Mouse (Mus musculus) effector memory CD4-positive, alpha-beta T cell, adult 5 months (primary cell): ENCODE results near the gene Rpgr. TPM values are rescaled to one million over a fixed set of nuclear protein-coding genes. Genes with fewer than 3 reads are reported as not detected.

Experiments
- polyA plus RNA-seq: library from polyadenylated mRNA; unstranded; fragments of 100-300 nt; shearing (Covaris generic); gene quantifications from one replicate; pipeline ENCODE4 v1.2.1, GENCODE M21; 2017

Rpgr gene
- polyA plus RNA-seq = 3.0 TPM

GRCm38 (mm10) chrX:10216410-10216949 lies at the start of gene Rpgr:
Gene Rpgr (minus strand): TSS chrX:10216920.

GRCm38 (mm10) chrX:10251852-10252504 lies 35.3 kb upstream of the Rpgr start, which contains the start of gene Otc:
Gene Otc (plus strand): TSS chrX:10252305.

GRCm38 (mm10) chrX:10117065-10117719 lies 99.5 kb downstream of the Rpgr start, which contains the start of gene Srpx:
Gene Srpx (minus strand): TSS chrX:10117709.

Other genes starting within 250 kb of the Rpgr start
- not detected for gene Srpx, start 99.2 kb downstream of the Rpgr start, polyA plus RNA-seq
- gene Otc, start 35.4 kb upstream of the Rpgr start, polyA plus RNA-seq = not detected